Mouse (Mus musculus) ES-E14 (cell line): Measurements from ENCODE around the gene Sema3b. TPM values are rescaled to one million over a fixed set of nuclear protein-coding genes. Genes with fewer than 3 reads are reported as not detected.

Source experiments
- DNase-seq: peaks from one replicate; pipeline ENCODE4 v3.0.0-alpha.2; 2013; ENCODE audit warnings: low read depth, low spot score
- H3K27ac ChIP-seq: 2 replicates; pipeline ENCODE4 v1.5.1; 2012; ENCODE audit warnings: low read depth, mild to moderate bottlenecking, low read length, moderate library complexity, mixed read lengths; ENCODE audit not compliant: poor library complexity, insufficient read depth, severe bottlenecking
- H3K36me3 ChIP-seq: 2 replicates; pipeline ENCODE4 v1.6.1; 2012; ENCODE audit warnings: mild to moderate bottlenecking, low read length, moderate library complexity, mixed read lengths; ENCODE audit not compliant: control insufficient read depth, poor library complexity, insufficient read depth, severe bottlenecking
- H3K4me1 ChIP-seq, 2 experiments: fragments of 150-350 bp in 1 of 2; sonication (generic) in 1 of 2; 2 replicates each; pipeline ENCODE4 v1.6.1; 2012; ENCODE audit warnings: low read length in 2 of 2, mild to moderate bottlenecking in 1 of 2, mixed read lengths in 1 of 2; ENCODE audit not compliant: control insufficient read depth in 2 of 2, insufficient read depth in 2 of 2, poor library complexity in 1 of 2
- H3K4me3 ChIP-seq, 2 experiments: fragments of 150-350 bp in 1 of 2; sonication (generic) in 1 of 2; 2 replicates each; pipeline ENCODE4 v1.5.1; 2012; ENCODE audit warnings: low read length in 2 of 2, low read depth in 1 of 2, mild to moderate bottlenecking in 1 of 2, mixed read lengths in 1 of 2; ENCODE audit not compliant: insufficient read depth in 1 of 2, poor library complexity in 1 of 2, severe bottlenecking in 1 of 2
- H3K9ac ChIP-seq: 2 replicates; pipeline ENCODE4 v1.6.1; 2012; ENCODE audit warnings: low read depth, mild to moderate bottlenecking, low read length, mixed read lengths; ENCODE audit not compliant: poor library complexity, insufficient read depth, severe bottlenecking
- H3K9me3 ChIP-seq: fragments of 150-350 bp; sonication (generic); 2 replicates; pipeline ENCODE4 v1.6.1; 2012; ENCODE audit warnings: low read depth, mild to moderate bottlenecking, low read length; ENCODE audit not compliant: control insufficient read depth, insufficient read depth
- CHD2 ChIP-seq: IDR thresholded peaks from 2 replicates; pipeline ENCODE4 v1.6.1; 2014; ENCODE audit warnings: mild to moderate bottlenecking, low read depth, low read length, inconsistent platforms
- HCFC1 ChIP-seq: IDR thresholded peaks from 2 replicates; pipeline ENCODE4 v1.6.1; 2012; ENCODE audit warnings: low read length, inconsistent platforms, borderline replicate concordance; ENCODE audit not compliant: insufficient read depth
- MAFK ChIP-seq: IDR thresholded peaks from 2 replicates; pipeline ENCODE4 v1.6.1; 2014; ENCODE audit warnings: mild to moderate bottlenecking, low read depth, low read length, inconsistent platforms; ENCODE audit not compliant: insufficient read depth
- ZC3H11A ChIP-seq: IDR thresholded peaks from 2 replicates; pipeline ENCODE4 v1.6.1; 2012; ENCODE audit warnings: low read depth, mild to moderate bottlenecking, inconsistent platforms, low read length, borderline replicate concordance
- ZNF384 ChIP-seq: IDR thresholded peaks from 2 replicates; pipeline ENCODE4 v1.6.1; 2012; ENCODE audit warnings: low read depth, low read length, inconsistent platforms
- in situ Hi-C, 2 experiments: fragments of 600-800 bp; cut with MboI; formaldehyde crosslinking; loops; one replicate each; pipeline ENCODE4 v1.15.1; 2025; ENCODE audit warnings: low sequenced_read_pairs in 2 of 2, inconsistent platforms in 1 of 2; ENCODE audit not compliant: unreplicated experiment in 2 of 2
- total RNA-seq: library from RNA; depleted of rRNA; stranded (reverse); fragments of 300-350 nt; gene quantifications from 2 replicates; pipeline ENCODE4 v1.2.3, GENCODE M21; 2012

The Sema3b gene
- total RNA-seq, 1 experiment: 7.4 TPM

DNA sequence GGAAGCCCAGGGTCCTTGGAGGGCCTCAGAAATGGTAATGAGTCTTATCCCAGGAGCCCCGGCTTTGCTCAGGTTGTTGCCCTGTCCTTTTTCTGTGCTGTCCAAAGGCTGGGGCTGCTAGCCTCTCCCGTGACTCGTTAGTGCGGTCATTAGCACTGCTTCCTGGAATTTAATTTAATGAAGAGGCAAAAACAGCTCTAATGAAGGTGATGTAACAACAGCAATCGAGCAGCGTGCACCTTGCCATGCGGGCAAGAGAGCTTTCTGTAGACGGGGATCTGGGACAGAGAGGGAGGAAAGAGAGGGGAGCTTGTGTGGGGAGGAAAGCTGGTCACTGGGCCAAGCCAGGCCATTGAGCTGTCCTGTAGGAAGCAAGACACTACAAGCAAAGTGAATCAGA, 32.6 kb upstream of the Sema3b start:
- no peaks in the 10 kb centered on the region for H3K36me3 ChIP-seq
- H3K9ac ChIP-seq: no peak overlapping the region
- H3K27ac ChIP-seq: no peak overlapping the region
- in situ Hi-C loops: no loop called here
- no peak overlapping the region for H3K4me3 ChIP-seq
- TF ChIP-seq CHD2 (no peak), ZC3H11A (no peak), HCFC1 (no peak), MAFK (no peak), ZNF384 (no peak)
- DNase-seq: no peak
- no peaks in the 10 kb centered on the region for H3K9me3 ChIP-seq
- H3K4me1 ChIP-seq: peaks cover 9 to 11% of the 10 kb centered on the region in 2 experiments; a peak in 3 of 4 replicates

DNA sequence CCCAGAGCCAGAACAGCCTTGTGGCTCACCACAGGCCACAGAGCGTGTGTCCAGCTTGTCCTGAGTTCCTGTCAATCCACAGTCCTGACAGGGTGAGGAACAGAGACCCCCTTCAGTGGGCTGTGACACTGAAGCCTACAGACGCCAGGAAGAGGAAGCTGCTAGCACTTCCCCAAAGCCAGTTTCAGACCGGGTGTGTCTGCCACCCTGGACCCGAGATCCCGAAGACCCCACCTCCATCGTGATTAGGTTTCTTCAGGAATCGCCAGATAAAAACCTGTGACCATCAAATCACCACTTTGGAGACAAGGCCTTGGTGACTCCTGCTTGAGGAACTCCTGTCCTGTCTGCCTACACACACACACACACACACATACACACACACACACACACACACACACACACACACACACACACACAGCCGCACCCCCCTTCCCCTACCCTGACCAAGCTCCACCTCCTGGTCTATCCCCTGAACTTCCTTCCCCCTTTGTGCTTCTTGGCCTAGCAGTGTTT, 31.3 kb upstream of the Sema3b start:
- H3K9ac ChIP-seq: no peak overlapping the region; the same call in 1 of the 2 replicates
- no peak for TF ChIP-seq MAFK
- TF ChIP-seq HCFC1: no peak
- TF ChIP-seq ZNF384: no peak
- TF ChIP-seq ZC3H11A: no peak
- no peak for TF ChIP-seq CHD2
- H3K36me3 ChIP-seq: no peaks in the 10 kb centered on the region
- no peak overlapping the region for H3K4me3 ChIP-seq
- peaks cover 9 to 12% of the 10 kb centered on the region in 2 experiments; a peak in 3 of 4 replicates for H3K4me1 ChIP-seq
- in situ Hi-C loops: no loop called here
- no peaks in the 10 kb centered on the region for H3K9me3 ChIP-seq
- no peak for DNase-seq
- no peak overlapping the region for H3K27ac ChIP-seq

DNA sequence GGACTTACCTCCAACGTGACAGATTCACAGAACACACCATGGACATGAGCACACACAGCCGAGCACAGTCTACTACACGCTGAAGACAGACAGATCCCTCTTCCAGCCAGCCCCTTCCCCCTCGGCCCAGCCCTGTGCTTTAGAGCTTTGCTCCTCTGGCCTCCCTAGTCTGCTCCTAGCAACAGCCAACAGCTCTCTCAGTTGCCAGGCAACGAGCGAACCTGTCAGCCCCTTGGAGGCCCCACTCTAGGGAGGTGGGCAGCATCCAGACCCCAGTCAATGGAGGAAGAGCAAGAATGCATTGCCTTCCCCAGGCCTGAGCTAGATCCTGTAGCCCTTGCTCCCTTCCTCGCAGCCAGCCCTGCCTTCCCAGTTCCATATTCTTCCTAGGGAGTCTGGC, 28.0 kb upstream of the Sema3b start:
- H3K9ac ChIP-seq: no peak overlapping the region
- in situ Hi-C loops: no loop called here
- no peaks in the 10 kb centered on the region for H3K9me3 ChIP-seq
- peaks cover 1% of the 10 kb centered on the region; the same call in 1 of the 2 replicates for H3K36me3 ChIP-seq
- no peak for DNase-seq
- TF ChIP-seq CHD2: no peak
- no peak for TF ChIP-seq ZC3H11A
- TF ChIP-seq MAFK: no peak
- no peak for TF ChIP-seq HCFC1
- H3K4me3 ChIP-seq: no peak overlapping the region
- no peak overlapping the region for H3K27ac ChIP-seq
- H3K4me1 ChIP-seq: peaks cover 10 to 16% of the 10 kb centered on the region in 2 experiments

DNA sequence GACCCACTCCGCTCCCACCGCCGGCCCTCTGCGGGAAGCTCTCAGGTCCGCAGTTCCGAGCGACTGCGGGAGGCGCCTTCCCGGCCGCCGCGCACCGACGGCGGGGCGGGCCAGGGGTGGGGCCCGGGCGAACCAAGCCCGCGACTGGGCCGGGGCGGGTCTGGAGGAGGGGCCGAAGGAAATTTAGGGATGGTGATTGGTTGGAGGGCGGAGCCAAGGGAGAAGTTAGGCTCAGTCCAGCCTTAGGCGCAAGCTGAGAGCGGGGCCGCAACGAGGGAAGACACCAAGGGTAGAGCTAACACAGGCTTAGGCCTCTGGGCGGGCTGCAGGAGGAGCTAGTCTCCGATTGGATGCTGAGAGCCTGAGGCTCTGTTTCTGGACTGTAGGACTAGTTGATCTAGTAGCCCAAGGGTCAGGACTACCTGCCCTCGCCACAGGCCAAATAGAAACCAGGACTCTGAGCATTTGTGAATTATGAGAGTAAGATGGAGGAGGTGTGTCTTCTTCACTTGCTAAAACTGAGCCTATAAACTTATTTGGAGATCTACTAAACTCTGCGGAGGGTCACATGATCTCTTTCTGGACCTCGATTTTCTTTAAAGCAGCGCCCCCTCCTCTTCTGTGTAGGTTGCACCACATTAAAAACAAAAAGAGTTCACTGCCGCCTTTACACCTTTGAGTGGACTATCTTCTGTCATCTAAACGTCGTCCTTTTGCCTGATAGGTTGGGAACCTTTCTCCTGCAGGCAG, 26.4 kb upstream of the Sema3b start, which contains the start of gene Gnai2:
Gnai2 (minus strand) TSS at position 89 of the 750 bp plus-strand sequence.
- Histone ChIP-seq H3K27ac (no peak within 1 kb of the TSS), H3K9ac (peak within 1 kb of the TSS; percentile 91), H3K4me1 (peaks cover 4 to 18% of the 10 kb centered on the region in 2 experiments; a peak in 3 of 4 replicates), H3K9me3 (no peaks in the 10 kb centered on the region), H3K4me3 (peak within 1 kb of the TSS; percentile 92 to 97), H3K36me3 (peaks cover 1% of the 10 kb centered on the region; the same call in 1 of the 2 replicates)
- TF ChIP-seq MAFK: no peak
- TF ChIP-seq ZC3H11A: no peak
- DNase-seq: peak; percentile 98
- in situ Hi-C loops: no loop called here
